Mouse (Mus musculus) CD8-positive naive resting alpha-beta T cell, adult 2 months (primary cell): ENCODE data around the gene Runx2.

Source experiments
- DNase-seq, 2 experiments: peaks; one replicate each; pipeline ENCODE4 v3.0.0; 2022; ENCODE audit warnings: low read depth in 2 of 2, low spot score in 2 of 2

Gene Runx2

DNA sequence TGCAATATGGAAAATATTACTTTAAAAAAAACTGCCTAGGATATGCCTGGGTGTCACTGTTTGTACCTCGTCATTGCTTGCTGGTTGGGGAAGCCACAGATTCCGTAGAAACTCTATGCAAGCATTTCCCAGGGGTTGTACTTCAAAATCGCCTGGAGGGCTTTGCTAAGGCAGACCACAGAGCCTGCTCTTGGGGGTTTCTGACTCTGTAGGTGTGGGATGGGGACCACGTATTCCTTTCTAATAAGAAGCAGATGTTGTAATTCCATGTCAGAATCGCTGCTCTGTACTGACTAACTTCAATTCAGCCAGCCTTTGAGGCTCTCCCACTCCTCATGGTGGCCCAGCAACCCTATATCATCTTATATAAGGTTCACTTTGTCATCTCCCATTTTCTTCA lies 46.1 kb downstream of the Runx2 start:
- no peak for DNase-seq

DNA sequence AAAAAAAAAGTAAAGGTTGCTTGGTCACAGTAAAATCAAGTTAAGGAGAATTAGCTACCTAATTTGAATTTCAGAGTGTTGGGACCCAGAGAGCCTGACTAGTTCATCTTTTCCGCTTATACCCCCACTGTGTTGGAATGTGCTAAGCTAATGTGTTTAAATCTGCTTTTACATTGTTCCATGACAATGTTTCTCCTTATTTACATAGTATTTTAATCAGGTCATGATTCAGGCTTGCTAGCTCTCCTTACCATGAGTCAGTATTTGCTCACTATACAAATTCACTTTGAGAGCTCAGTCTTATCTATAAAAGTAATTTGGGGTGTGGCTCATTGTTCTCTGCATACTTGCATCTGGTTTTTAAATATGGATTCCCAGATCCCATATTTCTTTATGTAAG lies 47.2 kb downstream of the Runx2 start:
- DNase-seq: no peak

DNA sequence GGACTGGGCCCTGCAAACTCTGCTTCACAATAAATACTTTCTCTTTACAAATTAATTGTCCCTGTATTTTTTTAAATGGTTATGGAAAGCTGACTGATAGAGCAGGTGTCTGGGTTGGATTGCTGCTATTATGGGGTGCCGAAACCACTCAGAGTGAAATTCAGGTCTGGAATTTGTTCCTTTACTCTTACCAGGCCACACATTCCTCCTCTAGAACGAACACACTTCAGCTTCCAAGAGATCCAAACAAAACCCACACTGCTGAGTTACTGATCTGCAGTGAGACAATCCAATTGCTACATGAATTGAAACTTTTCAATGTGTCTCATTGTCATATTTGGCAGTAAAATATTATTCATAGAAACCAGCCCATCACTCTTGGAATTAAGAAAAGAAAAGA lies 47.6 kb downstream of the Runx2 start:
- no peak for DNase-seq

DNA sequence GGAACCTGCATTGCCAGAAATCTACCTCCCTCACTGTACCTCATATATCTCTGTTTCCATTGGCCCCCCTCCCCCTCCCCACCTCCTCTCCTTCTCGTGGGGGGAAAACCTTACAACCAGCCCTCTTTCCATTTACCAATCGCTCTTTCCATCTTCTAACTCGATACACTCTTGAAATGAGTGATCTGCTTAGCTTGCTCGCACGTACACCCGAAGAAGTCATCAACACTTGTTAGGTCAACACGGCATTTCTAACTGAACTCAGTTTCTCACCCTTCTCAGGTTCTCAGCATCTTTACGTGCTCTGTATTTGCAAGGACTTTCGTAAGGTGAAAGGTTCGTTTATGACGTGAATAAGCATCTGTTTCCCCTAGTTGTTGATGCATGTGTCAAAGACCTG lies 48.3 kb downstream of the Runx2 start:
- no peak for DNase-seq

DNA sequence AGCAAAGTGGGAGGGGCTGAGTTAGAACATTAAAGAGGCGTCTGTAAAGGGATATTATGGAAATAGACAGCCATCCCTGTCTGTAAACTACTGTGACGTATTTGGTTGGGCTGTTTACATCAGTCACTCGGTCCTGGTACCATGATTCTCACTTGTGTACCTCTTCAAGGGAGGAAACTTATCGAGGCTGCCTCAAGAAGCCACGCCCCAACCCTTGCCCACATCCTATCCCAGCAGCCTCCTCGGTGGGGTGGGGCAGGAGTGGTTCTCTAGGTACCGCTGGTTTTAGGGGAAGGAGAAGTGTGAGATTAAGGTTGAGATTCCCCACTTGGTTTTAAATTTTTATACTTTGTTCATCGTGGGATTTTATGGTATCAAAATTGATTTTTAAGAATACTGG lies 69.2 kb downstream of the Runx2 start:
- no peak for DNase-seq

DNA sequence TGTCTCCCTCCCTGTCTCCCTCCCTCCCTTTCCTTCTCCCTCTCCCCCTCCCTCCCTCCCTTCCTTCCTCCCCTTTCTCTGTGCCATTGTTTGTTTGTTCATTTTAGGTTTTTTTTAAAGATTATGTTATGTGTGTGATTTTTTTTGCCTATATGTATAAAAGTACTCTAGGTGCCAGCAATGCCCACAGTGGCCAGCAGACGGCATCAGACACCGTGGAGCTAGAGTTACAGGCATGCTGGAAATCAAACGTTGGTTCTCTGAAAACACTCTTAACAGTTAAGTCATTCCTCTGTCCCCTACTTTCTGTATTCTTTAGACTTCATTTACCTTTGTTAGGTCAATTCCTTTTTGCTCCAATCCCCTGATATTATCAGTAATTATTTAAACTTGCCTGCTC lies 70.8 kb downstream of the Runx2 start:
- no peak for DNase-seq

DNA sequence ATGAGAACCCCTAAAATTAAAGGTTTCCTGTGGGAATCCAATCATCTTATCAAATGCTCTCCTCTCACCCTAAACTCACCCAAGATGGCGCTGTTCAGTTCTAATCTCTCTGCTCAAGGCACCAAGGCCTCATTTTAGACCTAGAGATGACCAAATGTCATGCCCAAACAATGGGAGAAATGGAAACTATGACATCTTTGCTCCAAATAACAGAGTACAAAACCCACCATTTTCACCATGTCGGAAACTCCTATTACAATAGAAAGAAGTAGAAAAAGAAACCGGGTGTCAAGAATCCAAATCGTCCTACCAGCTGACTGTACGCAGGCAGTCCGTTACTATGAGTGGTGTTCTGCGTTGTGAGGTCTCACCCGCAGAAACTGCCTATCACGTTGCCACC lies 72.4 kb downstream of the Runx2 start:
- DNase-seq: no peak

DNA sequence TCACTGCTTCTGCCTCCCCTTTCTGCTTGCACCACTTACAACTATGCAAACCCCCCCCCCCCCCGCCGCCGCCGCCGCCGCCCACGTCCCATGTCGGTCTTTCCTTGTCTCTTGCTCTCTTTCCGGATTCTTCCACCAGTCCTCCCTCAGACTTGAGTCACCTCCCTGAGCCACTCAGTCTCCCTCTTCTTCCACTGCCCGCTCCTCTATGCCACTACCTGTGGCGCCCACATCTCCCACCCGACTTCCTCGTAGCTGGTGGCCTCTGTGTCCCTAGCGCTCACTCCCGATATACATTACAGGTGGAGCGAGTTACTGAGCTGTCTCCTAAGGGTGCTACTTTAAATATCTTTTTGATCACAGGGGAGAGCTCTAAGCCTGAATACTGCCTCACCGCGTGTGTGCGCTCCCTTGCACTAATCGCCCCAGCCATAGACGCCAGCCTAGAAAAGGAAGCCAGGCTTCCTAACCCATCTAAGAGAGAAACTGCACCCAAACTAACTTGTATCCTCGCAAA lies 76.4 kb downstream of the Runx2 start:
- peak in 1 of 2 experiments; percentile 10 for DNase-seq

DNA sequence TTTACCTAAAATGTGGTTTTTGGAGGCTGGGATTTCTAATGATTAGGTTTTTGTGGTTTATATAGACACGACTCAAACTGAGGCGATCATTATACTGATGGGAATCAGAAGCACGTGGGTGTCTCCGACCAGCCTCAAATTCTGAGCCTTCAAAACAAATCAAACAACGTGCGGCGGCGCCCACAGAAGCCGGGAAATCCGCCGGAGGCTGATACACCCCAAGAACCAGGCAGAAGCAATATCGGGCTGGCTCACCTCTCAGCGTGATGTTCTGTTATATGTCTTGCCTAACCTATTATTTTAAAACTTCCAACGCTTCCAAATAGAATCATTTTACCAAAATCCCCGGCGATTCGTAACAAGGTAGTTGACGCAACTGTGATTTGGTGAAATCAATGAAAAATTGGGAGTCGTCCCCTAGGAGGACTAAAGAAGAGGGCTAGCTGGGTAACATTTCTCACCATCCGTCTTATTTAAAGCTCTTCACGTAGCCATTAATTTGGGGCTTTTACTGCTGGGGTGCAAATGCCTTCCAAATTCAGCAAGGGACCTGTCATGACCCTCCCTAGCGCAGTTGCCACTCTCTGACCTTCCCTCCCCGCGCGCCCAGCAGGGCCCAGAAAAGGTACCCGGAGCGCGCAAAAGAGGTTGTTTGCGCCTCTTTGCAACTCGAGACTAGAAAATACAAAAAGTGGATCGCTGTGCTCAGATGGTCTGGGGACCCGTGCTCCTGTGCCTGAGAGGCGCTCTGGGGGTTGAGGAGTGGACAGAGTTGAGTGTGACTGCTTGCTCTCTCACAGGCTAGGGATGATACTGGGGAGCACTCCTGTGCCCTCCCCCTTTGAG lies 77.1 kb downstream of the Runx2 start:
- DNase-seq: peak in 1 of 2 experiments; percentile 26

DNA sequence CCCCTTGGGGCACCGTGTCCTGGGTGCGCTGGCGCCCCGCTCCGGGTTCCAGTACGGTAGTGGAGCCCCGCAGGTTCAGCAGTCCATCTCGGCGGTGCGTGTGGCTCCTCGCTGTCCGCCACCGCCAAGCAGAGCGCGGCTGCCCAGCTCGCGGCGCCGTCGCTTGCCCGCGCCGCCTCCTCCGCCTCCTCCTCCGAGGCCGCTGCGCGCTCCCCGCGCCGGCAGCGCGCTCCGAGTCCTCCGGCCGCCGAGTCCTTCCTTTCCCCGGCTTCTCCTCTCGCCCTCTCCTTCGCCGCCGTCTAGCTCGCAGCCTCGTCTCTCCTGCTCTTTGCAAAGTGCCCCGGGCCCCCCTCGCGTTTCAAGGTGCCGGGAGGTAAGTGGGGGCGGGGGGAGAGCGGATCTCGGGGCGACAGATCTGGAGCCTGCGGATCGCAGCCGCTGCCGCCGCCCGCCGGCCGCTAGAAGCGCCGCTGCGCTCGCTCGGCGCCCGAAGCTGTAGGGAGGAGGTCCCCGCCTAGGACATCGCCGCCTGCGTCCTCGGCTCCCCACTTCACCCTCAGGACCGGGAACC lies 78.5 kb downstream of the Runx2 start:
- peak; percentile 26 to 53 for DNase-seq

DNA sequence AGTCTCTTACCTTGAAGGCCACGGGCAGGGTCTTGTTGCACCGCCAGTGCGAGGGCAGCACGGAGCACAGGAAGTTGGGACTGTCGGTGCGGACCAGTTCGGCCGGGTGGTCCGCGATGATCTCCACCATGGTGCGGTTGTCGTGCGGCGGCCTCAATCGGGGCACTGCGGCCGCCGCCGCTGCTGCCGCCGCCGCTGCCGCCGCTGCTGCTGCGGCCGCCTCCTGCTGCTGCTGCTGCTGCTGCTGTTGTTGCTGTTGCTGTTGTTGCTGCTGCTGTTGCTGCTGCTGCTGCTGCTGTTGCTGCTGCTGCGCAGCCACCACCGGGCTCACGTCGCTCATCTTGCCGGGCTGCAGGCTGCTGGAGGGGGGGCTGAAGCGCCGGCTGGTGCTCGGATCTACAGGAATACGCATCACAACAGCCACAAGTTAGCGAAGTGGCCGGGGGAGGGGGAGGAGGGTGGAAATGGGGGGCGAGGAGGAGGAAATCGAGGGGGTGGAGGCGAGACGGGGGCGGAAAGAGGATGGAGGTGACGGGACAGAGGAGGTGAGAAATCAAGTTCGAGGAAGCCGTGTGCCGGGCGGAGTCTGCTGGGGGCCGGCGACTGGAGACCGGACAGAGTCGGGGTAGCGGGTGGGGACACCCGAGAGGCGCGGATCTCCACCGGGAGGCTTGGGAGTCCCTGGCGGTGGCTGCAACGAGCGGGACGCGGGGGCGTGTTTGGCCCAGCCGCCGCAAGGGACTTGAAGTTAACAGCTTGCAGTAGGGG lies 79.2 kb downstream of the Runx2 start:
- peak; percentile 28 to 37 for DNase-seq

DNA sequence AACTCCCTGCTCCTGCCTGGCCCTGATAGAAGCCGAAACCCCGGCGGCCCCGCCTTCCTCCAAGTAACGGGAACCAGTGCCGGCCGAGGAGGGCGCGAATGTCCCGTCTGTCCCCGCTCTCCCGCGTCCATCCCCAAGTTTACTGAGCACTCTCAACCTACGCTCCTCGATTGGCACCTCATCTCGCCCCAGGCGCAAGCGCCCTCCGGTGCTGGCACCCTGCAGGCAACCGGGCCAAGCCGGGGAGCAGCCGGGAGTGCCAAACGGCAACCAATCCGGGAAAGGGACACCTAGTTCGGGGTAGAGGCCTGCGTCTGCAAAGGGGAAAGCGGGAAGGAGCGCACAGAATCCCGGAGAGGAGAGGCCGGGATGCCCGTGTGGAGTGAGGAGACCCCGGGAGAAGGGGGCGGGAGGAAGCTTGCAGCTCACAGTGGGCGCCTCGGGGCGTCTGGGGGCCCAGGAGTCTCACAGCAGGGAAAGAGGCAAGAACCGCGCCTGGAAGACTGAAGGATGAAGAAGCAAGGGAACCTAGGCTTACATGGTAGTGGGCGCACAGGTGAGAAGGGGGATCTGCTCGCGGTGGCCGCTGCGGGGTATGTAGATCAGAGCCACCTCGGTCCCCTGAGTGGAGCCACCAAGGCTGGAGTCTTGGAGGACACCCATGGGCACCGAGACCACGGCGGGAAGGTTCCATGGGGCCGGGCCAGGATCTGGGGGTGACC lies 79.9 kb downstream of the Runx2 start:
- DNase-seq: peak; percentile 25 to 27

DNA sequence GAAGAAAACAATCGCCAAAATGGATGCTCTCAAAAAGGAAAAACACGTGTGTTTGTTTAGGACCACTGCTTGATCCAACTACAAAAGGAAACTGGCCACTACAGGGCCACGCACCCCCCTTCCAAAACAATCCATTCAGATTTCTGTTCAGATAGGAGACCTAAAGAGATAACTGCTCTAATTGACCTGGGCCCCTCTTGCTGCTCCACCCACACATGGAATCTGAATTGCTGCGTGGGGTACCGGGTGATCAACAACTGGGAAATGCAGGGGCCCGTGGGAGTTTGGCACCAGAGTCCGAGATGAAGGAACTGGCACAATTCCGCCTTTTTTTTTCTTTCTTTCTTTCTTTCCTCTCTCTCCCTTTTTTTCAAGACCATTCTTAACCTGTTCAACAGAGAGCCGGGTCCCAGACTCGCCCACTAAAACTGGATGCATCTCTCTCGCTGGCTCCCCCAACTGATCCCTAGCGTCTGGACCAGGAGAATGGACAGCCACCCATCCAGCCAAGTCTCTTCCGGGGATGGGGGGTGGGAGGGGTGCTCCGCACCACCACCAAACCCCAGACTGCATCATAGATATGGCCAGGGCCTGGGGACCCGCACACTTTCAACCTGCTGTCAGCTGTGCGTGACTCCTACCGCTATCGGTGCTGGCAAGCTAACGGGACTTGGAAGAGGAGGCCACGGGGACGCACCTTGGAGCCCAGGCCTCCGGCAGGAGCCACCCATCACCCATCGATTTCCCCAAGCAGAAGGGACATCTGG lies 80.9 kb downstream of the Runx2 start:
- DNase-seq: no peak

DNA sequence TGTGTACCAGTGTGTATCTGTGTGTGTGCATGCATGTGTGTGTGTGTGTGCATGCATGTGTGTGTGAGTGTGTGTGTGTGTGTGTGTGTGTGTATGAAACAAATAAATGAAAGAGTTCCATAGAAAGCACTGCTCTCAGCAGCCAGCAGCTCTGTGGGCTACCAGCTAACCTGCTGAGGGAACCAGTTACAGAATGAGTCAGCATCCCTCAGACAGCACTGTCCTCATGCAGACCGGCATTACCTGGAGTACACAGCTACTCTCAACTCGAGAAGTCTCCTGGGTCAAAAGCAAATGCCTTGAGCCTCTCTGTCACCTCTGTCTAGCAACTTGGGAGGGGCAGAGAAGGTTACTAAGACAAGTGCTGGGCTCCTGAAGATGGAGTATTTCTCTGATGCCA lies 86.1 kb downstream of the Runx2 start:
- no peak for DNase-seq

DNA sequence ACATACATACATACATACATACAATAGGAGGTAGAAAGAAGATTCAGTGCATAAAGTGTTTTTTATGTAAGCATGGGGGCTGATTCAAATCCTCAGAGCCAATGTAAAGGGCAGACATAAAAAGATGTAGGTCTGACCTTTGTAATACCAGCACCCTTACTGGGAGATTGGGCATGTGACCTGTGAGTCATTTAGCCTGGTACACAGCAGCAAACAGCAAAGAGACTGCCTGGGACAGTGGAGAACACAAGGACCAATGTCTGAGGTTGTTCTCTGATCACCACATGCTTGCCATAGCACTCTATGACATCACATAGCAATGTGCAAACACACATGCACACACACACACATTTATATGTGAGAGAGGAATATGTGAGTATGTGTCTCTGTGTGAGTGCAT lies 86.9 kb downstream of the Runx2 start:
- no peak for DNase-seq

DNA sequence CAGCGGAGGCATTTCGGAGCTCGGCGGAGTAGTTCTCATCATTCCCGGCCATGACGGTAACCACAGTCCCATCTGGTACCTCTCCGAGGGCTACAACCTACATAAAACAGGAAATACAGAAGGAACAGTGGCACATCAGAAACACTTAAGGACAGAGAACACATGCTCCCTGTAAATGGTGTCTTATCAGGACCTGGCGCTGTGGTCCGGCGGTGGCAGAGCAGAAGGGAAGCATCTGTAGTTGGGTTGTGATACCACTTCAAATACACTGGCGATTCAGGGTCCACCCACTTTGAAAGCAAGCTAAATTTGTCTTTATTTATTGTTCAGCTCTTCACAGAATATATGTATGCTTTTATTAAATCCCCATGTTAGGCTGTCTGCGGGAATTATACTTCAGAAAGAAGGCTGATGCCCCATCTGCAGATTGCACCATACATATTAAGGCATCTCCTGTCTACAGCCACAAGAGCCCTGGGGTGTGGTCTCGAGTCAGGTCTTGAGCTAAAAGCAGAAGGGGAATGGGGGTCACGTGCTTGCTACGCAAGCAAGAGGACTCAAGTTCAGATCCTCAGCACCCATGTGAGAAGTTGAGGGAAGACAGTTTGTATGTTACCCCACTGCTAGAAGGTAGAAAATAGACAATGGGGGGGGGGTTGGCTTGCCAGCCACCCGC lies 89.7 kb downstream of the Runx2 start:
- no peak for DNase-seq

DNA sequence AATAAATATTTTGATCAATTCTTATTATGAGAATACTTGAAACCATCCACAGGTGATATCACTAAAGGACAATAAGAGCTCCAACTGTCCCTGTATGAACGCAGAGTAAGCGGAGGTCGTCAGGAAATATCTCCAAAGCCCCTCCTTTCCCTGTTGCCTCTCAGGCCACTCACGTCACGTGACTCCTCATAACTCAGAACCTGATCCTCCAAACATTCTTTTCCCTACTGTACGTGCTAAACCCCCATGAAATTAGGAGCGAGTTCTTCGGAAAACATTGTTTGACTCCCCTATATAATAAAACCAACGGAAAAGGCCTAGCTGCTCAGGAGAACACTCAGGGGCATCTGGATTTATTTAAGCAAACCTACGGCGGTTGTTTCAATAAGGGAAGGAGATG lies 90.3 kb downstream of the Runx2 start:
- DNase-seq: no peak

DNA sequence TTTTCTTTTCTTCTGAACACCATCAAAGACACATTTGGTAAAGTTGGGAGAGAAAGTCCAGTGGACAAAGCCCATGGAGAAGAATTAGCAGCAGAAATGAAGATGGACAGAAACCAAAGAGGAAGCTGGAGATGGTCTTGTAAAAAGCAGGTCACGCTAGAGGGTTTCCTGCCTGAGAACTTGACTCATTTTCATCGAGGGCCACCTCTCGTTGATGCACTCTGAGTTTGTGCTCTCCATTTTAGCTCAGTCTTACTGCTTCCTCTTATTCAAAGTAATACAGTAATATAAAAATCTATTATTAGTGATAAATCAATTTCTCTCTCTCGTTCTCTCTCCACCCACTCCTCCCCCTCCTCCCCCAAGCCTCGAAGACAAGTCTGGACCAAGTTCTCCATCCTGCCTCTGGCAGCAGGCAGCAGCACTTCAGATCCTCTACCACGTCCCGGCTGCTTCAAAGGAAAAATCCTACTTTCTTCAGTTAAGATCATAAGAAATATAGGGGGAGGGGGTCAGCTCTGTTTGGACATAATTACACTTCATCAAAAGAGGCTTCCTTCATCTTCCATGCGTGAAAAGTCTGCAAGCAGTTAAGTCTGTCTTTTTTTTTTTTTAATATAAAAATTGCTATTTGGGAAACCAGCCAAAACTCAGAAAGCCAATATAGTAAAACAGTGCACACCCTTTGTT lies 92.3 kb downstream of the Runx2 start:
- no peak for DNase-seq

DNA sequence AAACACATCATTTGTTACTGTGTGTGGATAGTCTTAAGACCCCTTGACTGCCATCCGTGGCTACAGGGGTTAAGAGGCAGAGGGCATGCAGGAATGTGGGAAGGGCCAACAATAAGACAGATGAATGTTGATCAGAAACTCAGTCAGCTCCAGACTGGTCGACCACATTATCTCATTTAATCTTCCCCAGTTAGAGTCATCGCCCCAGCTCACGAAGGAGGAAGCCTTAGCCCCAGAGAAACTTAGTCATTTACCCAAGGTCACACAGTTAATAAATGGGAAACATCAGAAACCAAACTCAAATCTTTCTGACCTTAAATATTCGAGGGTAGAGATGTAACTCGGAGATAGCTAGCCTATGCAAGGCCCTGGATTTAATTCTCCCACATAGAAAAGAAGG lies 96.0 kb downstream of the Runx2 start:
- no peak for DNase-seq
